Comparison of ENCODE assay signal across 17 mouse cellular contexts in genomic region chr7:30811757-30812290, GRCm38 (mm10). TPM values are rescaled to one million over a fixed set of nuclear protein-coding genes. Genes with fewer than 3 reads are reported as not detected.
A peak's percentile ranks its signal among the peaks of the same experiment; 100 is the strongest.
DNase-seq lines count a peak whose midpoint lies in the region; ATAC-seq and TF ChIP-seq lines count a peak whose summit lies in the region.
"Had no signal": no experiment of that assay in that cellular context is flagged by ENCODE, and none has a peak within 500 bp of the region (broad histone marks: within the 10 kb centered on the region; RNA-seq: fewer than 3 reads in every experiment).

No protein-coding gene starts in this region.

- no peak overlapping the region for H3K9ac ChIP-seq in liver, embryonic 13.5 days
- H3K9ac ChIP-seq in forebrain, embryonic 14.5 days (ENCODE audit: low read length): no peak overlapping the region
- H3K9ac ChIP-seq: hindbrain, embryonic 14.5 days had no signal

- no peak for TF ChIP-seq CTCF in small intestine, adult 2 months (IDR thresholded peaks at IDR 0.05; ENCODE audit: extremely low read depth, insufficient read length, insufficient replicate concordance, low read depth, low read length)

- WGBS in liver, embryonic 13.5 days (ENCODE audit: insufficient replicate concordance): 4% methylated on average over 9 of the region's 9 CpGs
- WGBS in small intestine, adult 2 months: 6% methylated on average over 9 of the region's 9 CpGs
- 70% methylated on average over 9 of the region's 9 CpGs for WGBS in forebrain, embryonic 14.5 days

- no peaks in the 10 kb centered on the region for H3K9me3 ChIP-seq in liver, embryonic 13.5 days (replicated peaks)
- H3K9me3 ChIP-seq in forebrain, embryonic 14.5 days (replicated peaks; ENCODE audit: control insufficient read depth, low read length): no peaks in the 10 kb centered on the region
- H3K9me3 ChIP-seq: embryonic facial prominence, embryonic 10.5 days had no signal

- peaks cover 11% of the 10 kb centered on the region for H3K4me1 ChIP-seq in liver, embryonic 13.5 days (replicated peaks)
- H3K4me1 ChIP-seq in small intestine, adult 2 months (ENCODE audit: control insufficient read depth, insufficient read depth, insufficient read length, low read length): peaks cover 12% of the 10 kb centered on the region; the same call in 1 of the 2 replicates
- no peaks in the 10 kb centered on the region for H3K4me1 ChIP-seq in forebrain, embryonic 14.5 days (ENCODE audit: control insufficient read depth, insufficient read depth, low read length)

- ATAC-seq in granulocyte monocyte progenitor cell, adult 5-6 weeks (replicated peaks; ENCODE audit: poor library complexity, severe bottlenecking): peak; percentile 75
- ATAC-seq in liver, embryonic 13.5 days (ENCODE audit: low read depth): peak; percentile 56
- ATAC-seq in forebrain, embryonic 14.5 days: no peak
- ATAC-seq: activated CD4-positive, CD25-positive, alpha-beta regulatory T cell, adult 4 months had no signal

- peak; percentile 46 for DNase-seq in lung, postnatal 36 days
- no peak for DNase-seq in lung, postnatal 14 days
- DNase-seq in liver, embryonic 13.5 days: peak; percentile 3
- no peak for DNase-seq in thymus, adult 18-20 months
- DNase-seq in forebrain, embryonic 14.5 days (ENCODE audit: low spot score): no peak
- no peak for DNase-seq in ovary, postnatal 10 days (ENCODE audit: low spot score)
- DNase-seq: cerebellum, adult 11-12 months had no signal

- peak overlapping the region; percentile 7; the same call in 1 of the 2 replicates for H3K4me2 ChIP-seq in liver, embryonic 13.5 days
- H3K4me2 ChIP-seq in forebrain, embryonic 14.5 days (ENCODE audit: low read length): no peak overlapping the region
- H3K4me2 ChIP-seq: hindbrain, embryonic 14.5 days had no signal

- no peak for TF ChIP-seq POLR2A in small intestine, adult 2 months (IDR thresholded peaks at IDR 0.05; ENCODE audit: low read depth, low read length)

- H3K27ac ChIP-seq in liver, embryonic 13.5 days: peak overlapping the region; percentile 52
- H3K27ac ChIP-seq in small intestine, adult 2 months (ENCODE audit: insufficient read depth, low read depth, low read length): peak overlapping the region; percentile 67
- H3K27ac ChIP-seq in forebrain, embryonic 14.5 days (ENCODE audit: low read depth, low read length): no peak overlapping the region
- H3K27ac ChIP-seq: embryonic facial prominence, embryonic 10.5 days; hindbrain, embryonic 14.5 days had no signal

- no peak overlapping the region for H3K4me3 ChIP-seq in liver, embryonic 13.5 days (replicated peaks)
- peak overlapping the region; percentile 26; the same call in 1 of the 2 replicates for H3K4me3 ChIP-seq in small intestine, adult 2 months (ENCODE audit: low read depth, low read length)
- no peak overlapping the region for H3K4me3 ChIP-seq in forebrain, embryonic 14.5 days (ENCODE audit: low read depth, low read length)
- H3K4me3 ChIP-seq: embryonic facial prominence, embryonic 10.5 days; myocyte had no signal

- no peaks in the 10 kb centered on the region for H3K27me3 ChIP-seq in liver, embryonic 13.5 days
- no peaks in the 10 kb centered on the region for H3K27me3 ChIP-seq in small intestine, adult 2 months (ENCODE audit: control insufficient read depth, insufficient read depth, low read length)
- H3K27me3 ChIP-seq in forebrain, embryonic 14.5 days (replicated peaks; ENCODE audit: control insufficient read depth, insufficient read depth, low read length): no peaks in the 10 kb centered on the region

- no peaks in the 10 kb centered on the region for H3K36me3 ChIP-seq in liver, embryonic 13.5 days
- H3K36me3 ChIP-seq in small intestine, adult 2 months (ENCODE audit: control insufficient read depth, insufficient read depth, low read length): no peaks in the 10 kb centered on the region
- H3K36me3 ChIP-seq in forebrain, embryonic 14.5 days (ENCODE audit: control insufficient read depth, insufficient read depth, low read length): no peaks in the 10 kb centered on the region
- H3K36me3 ChIP-seq: embryonic facial prominence, embryonic 10.5 days had no signal

RNA-seq across cellular contexts. Expression of gene Ffar2, which starts 11.8 kb away (rescaled TPM):
- 6.5 and 17.9 TPM in 2 replicates for total RNA-seq in granulocyte monocyte progenitor cell, adult 5-6 weeks (2014; fragmentation: Nextera tagmentation)
- 23.4 and 26.4 TPM in 2 replicates for total RNA-seq in granulocyte monocyte progenitor cell, adult 5-6 weeks (2017)
- polyA plus RNA-seq in liver, embryonic 13.5 days (2015; fragmentation: Nextera tagmentation; extraction: Ambion mirVana): 0.35 and 0.46 TPM in 2 replicates
- polyA plus RNA-seq in small intestine, adult 2 months (2012; rRNA removed): 9.1 and 9.5 TPM in 2 replicates
- 0.11 and 0.46 TPM in 2 replicates for polyA plus RNA-seq in forebrain, embryonic 14.5 days (2014; fragmentation: Nextera tagmentation; extraction: Ambion mirVana)
- total RNA-seq: ES-E14 had no signal
- polyA plus RNA-seq: embryonic facial prominence, embryonic 10.5 days; hindbrain, embryonic 14.5 days; myocyte had no signal

RNA-seq across cellular contexts. Expression of gene Krtdap, which starts 24.1 kb away (rescaled TPM):
- total RNA-seq in granulocyte monocyte progenitor cell, adult 5-6 weeks (2014; fragmentation: Nextera tagmentation): not detected in 2 replicates
- not detected in 2 replicates for total RNA-seq in granulocyte monocyte progenitor cell, adult 5-6 weeks (2017)
- 0.27 TPM in 1 of 2 replicates, not detected in the other for polyA plus RNA-seq in liver, embryonic 13.5 days (2015; fragmentation: Nextera tagmentation; extraction: Ambion mirVana)
- polyA plus RNA-seq in small intestine, adult 2 months (2012; rRNA removed): not detected in 2 replicates
- polyA plus RNA-seq in forebrain, embryonic 14.5 days (2014; fragmentation: Nextera tagmentation; extraction: Ambion mirVana): 1.1 TPM in 1 of 2 replicates, not detected in the other
- total RNA-seq: heart, adult 8-10 months; layer of hippocampus, postnatal 10 days had no signal
- polyA plus RNA-seq: activated CD4-positive, CD25-positive, alpha-beta regulatory T cell, adult 4 months; embryonic facial prominence, embryonic 10.5 days; hindbrain, embryonic 14.5 days; myocyte; testis, adult 2 months had no signal

RNA-seq across cellular contexts. Expression of gene Ffar3, which starts 44.2 kb away (rescaled TPM):
- not detected in 2 replicates for total RNA-seq in granulocyte monocyte progenitor cell, adult 5-6 weeks (2014; fragmentation: Nextera tagmentation)
- not detected in 2 replicates for total RNA-seq in granulocyte monocyte progenitor cell, adult 5-6 weeks (2017)
- not detected in 2 replicates for polyA plus RNA-seq in liver, embryonic 13.5 days (2015; fragmentation: Nextera tagmentation; extraction: Ambion mirVana)
- polyA plus RNA-seq in small intestine, adult 2 months (2012; rRNA removed): 0.90 and 3.5 TPM in 2 replicates
- not detected in 2 replicates for polyA plus RNA-seq in forebrain, embryonic 14.5 days (2014; fragmentation: Nextera tagmentation; extraction: Ambion mirVana)
- total RNA-seq: heart, adult 8-10 months; layer of hippocampus, postnatal 10 days had no signal
- polyA plus RNA-seq: activated CD4-positive, CD25-positive, alpha-beta regulatory T cell, adult 4 months; embryonic facial prominence, embryonic 10.5 days; hindbrain, embryonic 14.5 days; myocyte; testis, adult 2 months had no signal

RNA-seq across cellular contexts. Expression of gene Dmkn, which starts 48.3 kb away (rescaled TPM):
- total RNA-seq in granulocyte monocyte progenitor cell, adult 5-6 weeks (2014; fragmentation: Nextera tagmentation): 68.4 and 69.3 TPM in 2 replicates
- 81.3 and 133 TPM in 2 replicates for total RNA-seq in granulocyte monocyte progenitor cell, adult 5-6 weeks (2017)
- 0.17 TPM in 1 of 2 replicates, not detected in the other for polyA plus RNA-seq in liver, embryonic 13.5 days (2015; fragmentation: Nextera tagmentation; extraction: Ambion mirVana)
- polyA plus RNA-seq in small intestine, adult 2 months (2012; rRNA removed): 1.2 and 2.7 TPM in 2 replicates
- polyA plus RNA-seq in forebrain, embryonic 14.5 days (2014; fragmentation: Nextera tagmentation; extraction: Ambion mirVana): 0.74 and 0.88 TPM in 2 replicates
- polyA plus RNA-seq: embryonic facial prominence, embryonic 10.5 days; myocyte had no signal

RNA-seq across cellular contexts. Expression of gene Ffar1, which starts 49.5 kb away (rescaled TPM):
- not detected in 2 replicates for total RNA-seq in granulocyte monocyte progenitor cell, adult 5-6 weeks (2014; fragmentation: Nextera tagmentation)
- not detected in 2 replicates for total RNA-seq in granulocyte monocyte progenitor cell, adult 5-6 weeks (2017)
- polyA plus RNA-seq in liver, embryonic 13.5 days (2015; fragmentation: Nextera tagmentation; extraction: Ambion mirVana): not detected in 2 replicates
- 0.66 and 2.2 TPM in 2 replicates for polyA plus RNA-seq in small intestine, adult 2 months (2012; rRNA removed)
- not detected in 2 replicates for polyA plus RNA-seq in forebrain, embryonic 14.5 days (2014; fragmentation: Nextera tagmentation; extraction: Ambion mirVana)
- total RNA-seq: heart, adult 8-10 months; layer of hippocampus, postnatal 10 days had no signal
- polyA plus RNA-seq: embryonic facial prominence, embryonic 10.5 days; hindbrain, embryonic 14.5 days; myocyte had no signal

Comparison
In these comparisons a context has a peak if more than half of its experiments do, and no peak if none do; other contexts are left out.
1. DNase-seq: peak in lung, postnatal 36 days (single experiment) and liver, embryonic 13.5 days (single experiment); none in lung, postnatal 14 days (single experiment), thymus, adult 18-20 months (0 of 2), forebrain, embryonic 14.5 days (single experiment) and ovary, postnatal 10 days (single experiment).